Comparison of ENCODE assay signal across 11 mouse cellular contexts in genomic region chrX:21393212-21393611, GRCm38 (mm10).
DNase-seq lines count a peak whose midpoint lies in the region; TF ChIP-seq lines count a peak whose summit lies in the region.
"Had no signal": no experiment of that assay in that cellular context is flagged by ENCODE, and none has a peak within 500 bp of the region (broad histone marks: within the 10 kb centered on the region; RNA-seq: fewer than 3 reads in every experiment).

No protein-coding gene starts in this region.

- H3K27ac ChIP-seq in liver, adult 2 months (replicated peaks; ENCODE audit: insufficient read depth, low read depth, low read length): no peak overlapping the region
- H3K27ac ChIP-seq: layer of hippocampus, adult 2 months; liver, embryonic 15.5 days had no signal

- DNase-seq in adrenal gland, postnatal 14 days: peak; percentile 3
- no peak for DNase-seq in adrenal gland, postnatal 4 days (ENCODE audit: low spot score in 2 of 2)
- DNase-seq in liver, adult 2 months (ENCODE audit: extremely low read depth, low read depth, low spot score): peak; percentile 63
- DNase-seq in liver: no peak
- DNase-seq in heart, postnatal 25 days (ENCODE audit: low spot score): peak; percentile 2
- peak; percentile 5 for DNase-seq in lung, postnatal 36 days
- no peak for DNase-seq in T-cell, adult 2 months (ENCODE audit: low spot score)
- no peak for DNase-seq in urinary bladder, postnatal 14 days (ENCODE audit: low spot score)
- DNase-seq: thymus, postnatal 4 days had no signal

- no peak overlapping the region for H3K9ac ChIP-seq in liver, adult 2 months (ENCODE audit: low read depth, low read length)
- H3K9ac ChIP-seq: liver, embryonic 15.5 days had no signal

- no peak for TF ChIP-seq POLR2A in liver, adult 2 months (IDR thresholded peaks at IDR 0.05; ENCODE audit: extremely low read depth, insufficient read depth, low read length)

- H3K79me2 ChIP-seq in liver, adult 2 months (ENCODE audit: control insufficient read depth, insufficient read depth, low read length): no peaks in the 10 kb centered on the region

- intact Hi-C loops in heart, postnatal 25 days (cut with DNase I): no loop called here

- no peaks in the 10 kb centered on the region for H3K36me3 ChIP-seq in liver, adult 2 months (ENCODE audit: control insufficient read depth, insufficient read depth, low read length)
- H3K36me3 ChIP-seq: liver, embryonic 15.5 days had no signal

- H3K27me3 ChIP-seq in liver, adult 2 months (ENCODE audit: control insufficient read depth, insufficient read depth, low read length): no peaks in the 10 kb centered on the region
- H3K27me3 ChIP-seq: liver, embryonic 15.5 days had no signal

- WGBS in liver, adult 2 months: 63% methylated on average over 10 of the region's 10 CpGs

- H3K4me1 ChIP-seq in liver, adult 2 months (ENCODE audit: control insufficient read depth, insufficient read depth, low read length): no peaks in the 10 kb centered on the region
- H3K4me1 ChIP-seq: liver, embryonic 15.5 days had no signal

- no peak for TF ChIP-seq CTCF in liver, adult 2 months (IDR thresholded peaks at IDR 0.05; ENCODE audit: low read depth, low read length)

- H3K4me3 ChIP-seq in liver, adult 2 months (ENCODE audit: insufficient read depth, low read depth, low read length): no peak overlapping the region
- H3K4me3 ChIP-seq: layer of hippocampus, adult 2 months; liver, embryonic 15.5 days had no signal

Comparison
In these comparisons a context has a peak if more than half of its experiments do, and no peak if none do; other contexts are left out.
1. DNase-seq: peak in adrenal gland, postnatal 14 days (single experiment), liver, adult 2 months (single experiment), heart, postnatal 25 days (single experiment) and lung, postnatal 36 days (single experiment); none in adrenal gland, postnatal 4 days (0 of 2), liver (single experiment), T-cell, adult 2 months (single experiment) and urinary bladder, postnatal 14 days (single experiment).